Mouse (Mus musculus): ENCODE measurements around the gene Tdrd6.
A peak's percentile ranks its signal among the peaks of the same experiment; 100 is the strongest.

Tdrd6 gene

GRCm38 (mm10) chr17:43629496-43630426 lies at the start of gene Tdrd6:
Gene Tdrd6 (minus strand): TSS chr17:43630299.
- peak; percentile 28 for DNase-seq (ENCODE audit: inconsistent ontology term)

- no peak for DNase-seq (ENCODE audit: inconsistent ontology term)
Measured at GRCm38 (mm10) chr17:43677317-43677716, 47.2 kb upstream of the Tdrd6 start.

GRCm38 (mm10) chr17:43676241-43676640 lies 46.1 kb upstream of the Tdrd6 start:
- no peak for DNase-seq (ENCODE audit: inconsistent ontology term)

- peak; percentile 58 for DNase-seq (ENCODE audit: inconsistent ontology term)
Measured at GRCm38 (mm10) chr17:43675228-43675627, 45.1 kb upstream of the Tdrd6 start.

GRCm38 (mm10) chr17:43671907-43672306 lies 41.8 kb upstream of the Tdrd6 start:
- no peak for DNase-seq (ENCODE audit: inconsistent ontology term)

- peak; percentile 34 for DNase-seq (ENCODE audit: inconsistent ontology term)
Measured at GRCm38 (mm10) chr17:43669145-43669695, 39.1 kb upstream of the Tdrd6 start.

- no peak for DNase-seq (ENCODE audit: inconsistent ontology term)
Measured at GRCm38 (mm10) chr17:43667290-43667843, 37.3 kb upstream of the Tdrd6 start, which contains the start of gene Cyp39a1. Gene Cyp39a1 (plus strand): TSS chr17:43667425.

- peak; percentile 92 for DNase-seq (ENCODE audit: inconsistent ontology term)
Measured at GRCm38 (mm10) chr17:43666576-43667289, 36.6 kb upstream of the Tdrd6 start, which contains the start of gene Slc25a27. Gene Slc25a27 (minus strand): TSS chr17:43667214.

GRCm38 (mm10) chr17:43651314-43652046 lies 21.4 kb upstream of the Tdrd6 start:
- DNase-seq (ENCODE audit: inconsistent ontology term) = no peak

GRCm38 (mm10) chr17:43649641-43650436 lies 19.7 kb upstream of the Tdrd6 start:
- peak; percentile 89 for DNase-seq (ENCODE audit: inconsistent ontology term)

GRCm38 (mm10) chr17:43646925-43647324 lies 16.8 kb upstream of the Tdrd6 start:
- no peak for DNase-seq (ENCODE audit: inconsistent ontology term)

GRCm38 (mm10) chr17:43645136-43645535 lies 15.0 kb upstream of the Tdrd6 start:
- no peak for DNase-seq (ENCODE audit: inconsistent ontology term)

- peak; percentile 47 for DNase-seq (ENCODE audit: inconsistent ontology term)
Measured at GRCm38 (mm10) chr17:43644375-43644774, 14.3 kb upstream of the Tdrd6 start.

- no peak for DNase-seq (ENCODE audit: inconsistent ontology term)
Measured at GRCm38 (mm10) chr17:43643191-43643590, 13.1 kb upstream of the Tdrd6 start.

GRCm38 (mm10) chr17:43640825-43641224 lies 10.7 kb upstream of the Tdrd6 start:
- no peak for DNase-seq (ENCODE audit: inconsistent ontology term)

GRCm38 (mm10) chr17:43637146-43637545 lies 7.0 kb upstream of the Tdrd6 start:
- no peak for DNase-seq (ENCODE audit: inconsistent ontology term)

- no peak for DNase-seq (ENCODE audit: inconsistent ontology term)
Measured at GRCm38 (mm10) chr17:43630427-43630760, 295 bp upstream of the Tdrd6 start.

- DNase-seq (ENCODE audit: inconsistent ontology term) = no peak
Measured at GRCm38 (mm10) chr17:43629026-43629495, 1.0 kb downstream of the Tdrd6 start.

GRCm38 (mm10) chr17:43628246-43628645 lies 1.9 kb downstream of the Tdrd6 start:
- DNase-seq (ENCODE audit: inconsistent ontology term) = no peak

GRCm38 (mm10) chr17:43622076-43622475 lies 8.0 kb downstream of the Tdrd6 start:
- DNase-seq (ENCODE audit: inconsistent ontology term) = no peak

All from Muller cell, postnatal 12 days (primary cell).